Mouse (Mus musculus): Measurements from ENCODE around the gene Gm10160.
A peak's percentile ranks its signal among the peaks of the same experiment; 100 is the strongest.

Gm10160 gene

GRCm38 (mm10) chr7:81855694-81856093 is at the start of gene Gm10160:
TSS of gene Gm10160 (minus strand) at chr7:81855794.
- DNase-seq = no peak

- DNase-seq = no peak
Observed at GRCm38 (mm10) chr7:81904926-81905325, 49.3 kb upstream of the Gm10160 start.

GRCm38 (mm10) chr7:81904094-81904493 is 48.5 kb upstream of the Gm10160 start:
- no peak for DNase-seq

GRCm38 (mm10) chr7:81899361-81899760 is 43.8 kb upstream of the Gm10160 start:
- no peak for DNase-seq

- no peak for DNase-seq
Observed at GRCm38 (mm10) chr7:81885128-81885527, 29.5 kb upstream of the Gm10160 start.

- no peak for DNase-seq
Observed at GRCm38 (mm10) chr7:81881600-81881999, 26.0 kb upstream of the Gm10160 start.

- DNase-seq = no peak
Observed at GRCm38 (mm10) chr7:81880797-81881196, 25.2 kb upstream of the Gm10160 start.

- DNase-seq = no peak
Observed at GRCm38 (mm10) chr7:81880286-81880685, 24.7 kb upstream of the Gm10160 start.

- DNase-seq = no peak
Observed at GRCm38 (mm10) chr7:81875372-81875771, 19.8 kb upstream of the Gm10160 start.

GRCm38 (mm10) chr7:81874636-81875035 is 19.0 kb upstream of the Gm10160 start:
- no peak for DNase-seq

- DNase-seq = no peak
Observed at GRCm38 (mm10) chr7:81873807-81874206, 18.2 kb upstream of the Gm10160 start.

- DNase-seq = no peak
Observed at GRCm38 (mm10) chr7:81872493-81873013, 17.0 kb upstream of the Gm10160 start.

- DNase-seq = peak; percentile 98
Observed at GRCm38 (mm10) chr7:81868158-81868557, 12.6 kb upstream of the Gm10160 start.

GRCm38 (mm10) chr7:81867231-81867930 is 11.8 kb upstream of the Gm10160 start:
- no peak for DNase-seq

- DNase-seq = no peak
Observed at GRCm38 (mm10) chr7:81865937-81866336, 10.3 kb upstream of the Gm10160 start.

- no peak for DNase-seq
Observed at GRCm38 (mm10) chr7:81864552-81864951, 9.0 kb upstream of the Gm10160 start.

GRCm38 (mm10) chr7:81862587-81863583 is 7.3 kb upstream of the Gm10160 start:
- no peak for DNase-seq

- no peak for DNase-seq
Observed at GRCm38 (mm10) chr7:81861921-81862320, 6.3 kb upstream of the Gm10160 start.

- no peak for DNase-seq
Observed at GRCm38 (mm10) chr7:81861461-81861860, 5.9 kb upstream of the Gm10160 start.

- DNase-seq = no peak
Observed at GRCm38 (mm10) chr7:81860996-81861395, 5.4 kb upstream of the Gm10160 start.

- no peak for DNase-seq
Observed at GRCm38 (mm10) chr7:81860071-81860470, 4.5 kb upstream of the Gm10160 start.

GRCm38 (mm10) chr7:81858968-81859721 is 3.6 kb upstream of the Gm10160 start, which contains the start of gene Tm6sf1:
TSS of gene Tm6sf1 (plus strand) at chr7:81859001.
- no peak for DNase-seq

GRCm38 (mm10) chr7:81858236-81858635 is 2.6 kb upstream of the Gm10160 start:
- no peak for DNase-seq
